Mouse (Mus musculus): ENCODE measurements at regions not wholly inside any gene's neighbourhood (a gene's known extent, or its start where the extent isn't known, plus 50 kb on each side); places are given as distances from the start of the nearest gene placed in this dataset.
"Not testable (repeated sequence)": the region's sequence is repeated elsewhere in the genome, so short reads cannot be mapped to it uniquely, and the experiment has no call there.

DNA sequence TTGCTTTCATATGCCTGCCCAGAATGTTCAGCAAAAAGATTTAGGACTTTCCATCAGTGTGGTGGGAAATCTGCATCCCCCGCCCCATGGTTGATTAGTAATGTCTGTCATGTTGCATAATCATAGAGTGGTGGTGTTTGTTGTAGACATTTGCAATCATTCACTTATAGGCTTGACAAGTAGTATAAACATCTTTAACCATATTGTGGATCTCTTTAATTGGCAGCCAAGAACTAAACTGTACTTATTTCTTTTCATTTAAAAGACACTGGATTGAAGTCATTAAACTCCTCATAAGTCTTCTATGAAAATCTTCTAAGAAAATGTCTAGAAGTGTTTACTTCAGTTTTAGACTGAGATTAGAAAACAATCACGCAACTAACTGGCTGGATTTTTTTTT, 646.0 kb upstream of the Ptbp2 start:
- 62% methylated on average over 2 of the region's 2 CpGs for WGBS
- Histone ChIP-seq H3K27ac (ENCODE audit: low read depth) (no peak overlapping the region), H3K27me3 (replicated peaks; ENCODE audit: control insufficient read depth, insufficient read depth, low read length) (no peaks in the 10 kb centered on the region), H3K4me2 (ENCODE audit: low read length) (no peak overlapping the region), H3K36me3 (ENCODE audit: control insufficient read depth, insufficient read depth, low read length) (no peaks in the 10 kb centered on the region), H3K9me3 (ENCODE audit: control insufficient read depth, low read length) (no peaks in the 10 kb centered on the region), H3K4me1 (replicated peaks; ENCODE audit: control insufficient read depth, insufficient read depth, low read length) (no peaks in the 10 kb centered on the region), H3K4me3 (ENCODE audit: low read depth, low read length) (no peak overlapping the region), H3K9ac (ENCODE audit: low read length) (no peak overlapping the region)
- DNase-seq (ENCODE audit: low spot score) (no peak), ATAC-seq (replicated peaks; ENCODE audit: low FRiP score, low TSS enrichment, low read depth) (no peak)

DNA sequence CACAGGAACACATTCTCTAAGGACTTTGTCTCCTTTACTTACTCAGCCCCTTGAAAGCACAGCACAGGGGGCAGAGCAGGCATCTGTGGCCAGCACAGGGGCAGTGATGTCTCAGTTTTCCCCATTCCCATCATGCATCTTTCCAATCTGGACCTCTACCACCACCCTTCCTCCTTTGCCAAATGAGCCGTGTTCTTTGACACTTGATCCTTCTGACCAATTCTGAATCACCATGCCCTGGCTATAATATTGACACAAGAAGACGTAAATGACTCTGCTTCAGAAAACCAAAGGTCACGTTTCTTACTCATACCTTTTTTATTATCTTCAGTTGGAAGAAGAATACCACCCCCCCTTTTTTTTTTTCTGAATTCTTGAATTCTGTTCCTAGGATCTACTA, 632.4 kb upstream of the Ptbp2 start:
- H3K9me3 ChIP-seq (ENCODE audit: control insufficient read depth, low read length), result no peaks in the 10 kb centered on the region
- no peak overlapping the region for H3K4me2 ChIP-seq (ENCODE audit: low read length)
- 67% methylated on average over 3 of the region's 3 CpGs for WGBS
- H3K4me3 ChIP-seq (ENCODE audit: low read depth, low read length), result no peak overlapping the region
- ATAC-seq (replicated peaks; ENCODE audit: low FRiP score, low TSS enrichment, low read depth) (no peak), DNase-seq (ENCODE audit: low spot score) (no peak)
- H3K9ac ChIP-seq (ENCODE audit: low read length), result no peak overlapping the region
- no peaks in the 10 kb centered on the region for H3K27me3 ChIP-seq (replicated peaks; ENCODE audit: control insufficient read depth, insufficient read depth, low read length)
- no peaks in the 10 kb centered on the region for H3K36me3 ChIP-seq (ENCODE audit: control insufficient read depth, insufficient read depth, low read length)
- no peak overlapping the region for H3K27ac ChIP-seq (ENCODE audit: low read depth)
- no peaks in the 10 kb centered on the region for H3K4me1 ChIP-seq (replicated peaks; ENCODE audit: control insufficient read depth, insufficient read depth, low read length)

DNA sequence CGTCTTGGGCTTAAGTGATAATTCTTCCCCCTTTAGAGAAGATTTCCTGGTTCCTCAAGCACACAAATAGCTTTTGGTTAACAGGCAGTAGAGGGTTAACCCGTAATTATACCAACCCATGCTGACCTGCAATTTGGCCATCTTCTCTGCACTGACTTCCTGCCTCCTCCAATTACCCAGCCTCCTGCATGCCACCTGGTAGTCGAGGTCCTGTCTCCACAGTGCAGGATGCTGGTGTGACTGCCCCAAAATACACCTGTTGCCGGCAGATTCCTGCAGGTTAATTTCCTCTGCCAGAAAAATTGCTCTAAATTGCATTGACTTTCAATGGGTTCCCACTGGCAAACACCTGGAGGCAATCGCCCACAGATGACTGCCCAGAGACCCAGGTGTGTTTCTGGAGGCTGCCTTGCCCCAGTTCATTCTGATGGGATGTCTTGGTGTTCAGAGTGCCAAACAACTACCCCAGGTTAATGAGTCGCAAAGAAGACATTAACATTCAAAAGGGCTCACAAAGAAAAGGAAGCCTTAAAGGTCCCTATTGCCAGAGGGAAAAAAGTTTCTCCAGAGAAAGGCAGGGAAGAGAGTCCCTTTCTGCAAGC, 591.5 kb upstream of the Ptbp2 start:
- no peak for ATAC-seq (replicated peaks; ENCODE audit: low FRiP score, low TSS enrichment, low read depth)
- Histone ChIP-seq H3K36me3 (ENCODE audit: control insufficient read depth, insufficient read depth, low read length) (no peaks in the 10 kb centered on the region), H3K4me1 (replicated peaks; ENCODE audit: control insufficient read depth, insufficient read depth, low read length) (no peaks in the 10 kb centered on the region), H3K4me3 (ENCODE audit: low read depth, low read length) (no peak overlapping the region), H3K9me3 (ENCODE audit: control insufficient read depth, low read length) (no peaks in the 10 kb centered on the region), H3K4me2 (ENCODE audit: low read length) (no peak overlapping the region), H3K9ac (ENCODE audit: low read length) (no peak overlapping the region), H3K27ac (ENCODE audit: low read depth) (no peak overlapping the region), H3K27me3 (replicated peaks; ENCODE audit: control insufficient read depth, insufficient read depth, low read length) (no peaks in the 10 kb centered on the region)
- WGBS, result 44% methylated on average over 6 of the region's 6 CpGs
- DNase-seq (ENCODE audit: low spot score), result no peak

DNA sequence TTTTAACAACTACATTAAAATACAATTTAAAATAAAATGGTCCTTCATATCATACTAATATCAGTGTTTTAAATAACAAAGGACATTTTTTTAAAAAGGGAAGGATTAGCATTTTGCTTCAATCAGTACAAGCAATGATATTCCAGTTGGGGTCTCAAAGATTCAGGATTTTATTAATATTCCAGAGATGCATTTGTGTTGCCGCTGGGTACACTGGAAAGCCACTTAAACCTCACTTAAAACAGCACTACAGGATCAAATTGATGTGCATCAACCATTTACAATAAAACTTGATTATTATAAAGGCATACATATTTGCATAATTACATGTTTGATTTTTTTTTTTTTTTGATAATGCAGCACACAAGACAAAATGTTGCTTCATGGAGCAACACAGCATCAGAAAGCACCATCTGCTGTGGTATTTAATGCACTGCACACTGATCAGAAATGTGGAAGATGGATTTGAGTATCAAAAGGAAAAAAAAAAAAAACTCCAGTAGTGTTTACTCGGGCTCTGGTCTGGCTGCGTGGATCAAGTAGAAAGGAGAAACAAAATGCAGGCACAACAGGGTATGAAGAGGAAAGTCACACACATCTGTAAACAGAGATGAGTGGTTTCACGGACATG, 558.6 kb upstream of the Ptbp2 start:
- ATAC-seq (replicated peaks; ENCODE audit: low FRiP score, low TSS enrichment, low read depth), result no peak
- no peaks in the 10 kb centered on the region for H3K27me3 ChIP-seq (replicated peaks; ENCODE audit: control insufficient read depth, insufficient read depth, low read length)

DNA sequence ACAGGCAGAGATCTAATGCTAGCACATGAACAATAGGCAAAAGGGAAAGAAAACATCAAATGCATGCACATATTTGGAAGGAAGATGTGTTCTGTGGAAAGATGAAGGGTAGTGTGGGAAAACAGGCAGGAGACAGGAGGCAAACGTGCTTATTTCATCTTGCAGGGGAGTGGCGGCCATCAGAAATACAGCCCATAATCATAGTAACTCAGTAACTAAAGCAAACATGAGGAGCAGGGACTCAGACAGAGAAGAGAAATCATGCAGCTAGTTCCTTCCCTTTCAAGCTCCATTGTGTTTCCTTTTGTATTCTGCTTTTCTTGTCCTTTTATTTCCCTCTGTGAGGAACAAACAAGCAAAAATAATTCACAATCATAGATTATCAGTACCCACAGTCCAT, 557.6 kb upstream of the Ptbp2 start:
- no peaks in the 10 kb centered on the region for H3K27me3 ChIP-seq (replicated peaks; ENCODE audit: control insufficient read depth, insufficient read depth, low read length)
- H3K4me2 ChIP-seq (ENCODE audit: low read length), result no peak overlapping the region
- ATAC-seq (replicated peaks; ENCODE audit: low FRiP score, low TSS enrichment, low read depth), result no peak
- H3K9me3 ChIP-seq (ENCODE audit: control insufficient read depth, low read length), result no peaks in the 10 kb centered on the region
- H3K9ac ChIP-seq (ENCODE audit: low read length), result no peak overlapping the region
- DNase-seq (ENCODE audit: low spot score), result no peak
- H3K4me3 ChIP-seq (ENCODE audit: low read depth, low read length), result no peak overlapping the region
- no peaks in the 10 kb centered on the region for H3K4me1 ChIP-seq (replicated peaks; ENCODE audit: control insufficient read depth, insufficient read depth, low read length)
- no peaks in the 10 kb centered on the region for H3K36me3 ChIP-seq (ENCODE audit: control insufficient read depth, insufficient read depth, low read length)
- 57% methylated on average over 2 of the region's 2 CpGs for WGBS
- no peak overlapping the region for H3K27ac ChIP-seq (ENCODE audit: low read depth)

More for the DNA sequence above, 558.6 kb upstream of the Ptbp2 start:
- WGBS, result 52% methylated on average over 4 of the region's 4 CpGs
- Histone ChIP-seq H3K4me1 (replicated peaks; ENCODE audit: control insufficient read depth, insufficient read depth, low read length) (no peaks in the 10 kb centered on the region), H3K9ac (ENCODE audit: low read length) (no peak overlapping the region), H3K27ac (ENCODE audit: low read depth) (no peak overlapping the region), H3K36me3 (ENCODE audit: control insufficient read depth, insufficient read depth, low read length) (no peaks in the 10 kb centered on the region), H3K4me2 (ENCODE audit: low read length) (no peak overlapping the region), H3K9me3 (ENCODE audit: control insufficient read depth, low read length) (no peaks in the 10 kb centered on the region), H3K4me3 (ENCODE audit: low read depth, low read length) (no peak overlapping the region)
- no peak for DNase-seq (ENCODE audit: low spot score)

DNA sequence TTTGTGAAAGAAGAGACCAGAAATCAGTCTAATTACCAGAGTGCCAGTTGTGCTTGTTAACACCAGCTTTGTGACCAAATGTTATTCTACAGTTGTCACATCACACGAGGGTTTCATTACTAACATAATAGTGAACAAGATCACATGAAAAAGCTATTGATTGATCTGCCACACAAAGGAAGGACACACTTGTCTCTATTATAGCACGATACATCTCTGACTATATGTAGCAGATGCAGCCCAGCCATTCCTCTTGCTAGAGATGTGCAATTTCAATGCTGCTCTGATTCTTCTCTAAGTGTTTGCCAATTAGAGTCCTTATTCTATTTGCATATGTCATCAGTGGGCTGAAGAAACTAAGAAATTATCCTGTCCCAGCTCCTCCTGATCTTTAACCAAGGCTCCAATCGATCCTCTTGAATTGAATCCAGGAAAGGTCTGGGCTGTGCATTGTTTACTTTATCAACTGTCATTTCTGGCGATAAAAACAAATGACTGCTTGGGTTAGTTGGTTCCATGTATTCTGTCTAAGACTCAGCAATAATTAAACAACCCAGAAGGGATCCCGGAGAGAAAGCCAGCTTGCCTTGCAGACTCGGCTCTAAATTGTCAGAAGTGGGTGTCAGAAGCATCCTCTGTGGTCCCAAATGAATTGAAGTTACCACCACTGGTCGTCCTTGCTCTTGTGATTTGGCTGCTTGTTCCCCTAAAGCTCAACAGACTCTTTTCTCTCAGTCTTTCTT, 551.7 kb upstream of the Ptbp2 start:
- H3K27me3 ChIP-seq (replicated peaks; ENCODE audit: control insufficient read depth, insufficient read depth, low read length), result no peaks in the 10 kb centered on the region
- no peaks in the 10 kb centered on the region for H3K9me3 ChIP-seq (ENCODE audit: control insufficient read depth, low read length)
- no peak overlapping the region for H3K4me3 ChIP-seq (ENCODE audit: low read depth, low read length)
- H3K4me2 ChIP-seq (ENCODE audit: low read length), result no peak overlapping the region
- no peak overlapping the region for H3K27ac ChIP-seq (ENCODE audit: low read depth)
- no peaks in the 10 kb centered on the region for H3K36me3 ChIP-seq (ENCODE audit: control insufficient read depth, insufficient read depth, low read length)
- WGBS, result 56% methylated on average over 7 of the region's 7 CpGs
- ATAC-seq (replicated peaks; ENCODE audit: low FRiP score, low TSS enrichment, low read depth) (no peak), DNase-seq (ENCODE audit: low spot score) (no peak)
- no peaks in the 10 kb centered on the region for H3K4me1 ChIP-seq (replicated peaks; ENCODE audit: control insufficient read depth, insufficient read depth, low read length)
- H3K9ac ChIP-seq (ENCODE audit: low read length), result no peak overlapping the region

DNA sequence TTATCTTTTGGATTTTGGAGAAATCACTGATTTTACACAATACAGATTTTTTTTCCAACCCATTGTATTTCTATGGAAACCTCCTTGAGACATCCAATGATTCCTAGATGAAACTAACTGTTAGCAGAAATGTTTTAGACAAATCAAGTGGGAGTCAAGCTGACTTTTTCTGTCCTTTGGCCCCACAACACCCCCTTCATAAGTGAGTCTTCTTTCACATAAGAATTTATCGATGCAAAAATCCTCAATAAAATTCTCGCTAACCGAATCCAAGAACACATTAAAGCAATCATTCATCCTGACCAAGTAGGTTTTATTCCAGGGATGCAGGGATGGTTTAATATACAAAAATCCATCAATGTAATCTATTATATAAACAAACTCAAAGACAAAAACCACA, 522.8 kb upstream of the Ptbp2 start:
- WGBS, result 71% methylated on average over 3 of the region's 3 CpGs
- not testable (repeated sequence) for H3K27ac ChIP-seq (ENCODE audit: low read depth)

DNA sequence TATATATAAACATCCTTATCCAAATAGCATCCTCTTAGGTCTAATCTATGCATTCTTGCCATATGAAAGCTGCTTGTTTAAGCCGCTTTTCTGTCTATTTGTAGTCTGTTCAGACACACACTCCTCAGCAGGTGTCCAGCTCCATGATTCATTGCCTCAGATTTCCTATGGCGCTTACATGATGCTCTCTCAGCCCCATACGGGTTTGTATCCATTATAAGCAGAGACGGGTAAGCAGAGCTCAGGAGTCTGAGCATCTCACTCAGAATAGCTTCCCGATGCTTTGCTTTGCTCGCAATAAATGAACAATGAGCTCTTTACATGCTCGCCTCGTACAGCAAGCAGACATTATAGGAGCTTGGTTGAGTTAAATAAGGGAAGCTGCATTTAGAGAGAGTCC, 521.3 kb upstream of the Ptbp2 start:
- Histone ChIP-seq H3K36me3 (ENCODE audit: control insufficient read depth, insufficient read depth, low read length) (no peaks in the 10 kb centered on the region), H3K27me3 (replicated peaks; ENCODE audit: control insufficient read depth, insufficient read depth, low read length) (no peaks in the 10 kb centered on the region), H3K27ac (ENCODE audit: low read depth) (no peak overlapping the region), H3K4me3 (ENCODE audit: low read depth, low read length) (no peak overlapping the region), H3K9me3 (ENCODE audit: control insufficient read depth, low read length) (no peaks in the 10 kb centered on the region), H3K4me1 (replicated peaks; ENCODE audit: control insufficient read depth, insufficient read depth, low read length) (no peaks in the 10 kb centered on the region), H3K9ac (ENCODE audit: low read length) (no peak overlapping the region), H3K4me2 (ENCODE audit: low read length) (no peak overlapping the region)
- DNase-seq (ENCODE audit: low spot score), result no peak
- 41% methylated on average over 8 of the region's 8 CpGs for WGBS
- no peak for ATAC-seq (replicated peaks; ENCODE audit: low FRiP score, low TSS enrichment, low read depth)

More for the DNA sequence above, 522.8 kb upstream of the Ptbp2 start:
- not testable (repeated sequence) for H3K4me1 ChIP-seq (replicated peaks; ENCODE audit: control insufficient read depth, insufficient read depth, low read length); H3K9me3 ChIP-seq (ENCODE audit: control insufficient read depth, low read length); ATAC-seq (replicated peaks; ENCODE audit: low FRiP score, low TSS enrichment, low read depth); DNase-seq (ENCODE audit: low spot score); H3K4me2 ChIP-seq (ENCODE audit: low read length); H3K36me3 ChIP-seq (ENCODE audit: control insufficient read depth, insufficient read depth, low read length); H3K4me3 ChIP-seq (ENCODE audit: low read depth, low read length); H3K27me3 ChIP-seq (replicated peaks; ENCODE audit: control insufficient read depth, insufficient read depth, low read length); H3K9ac ChIP-seq (ENCODE audit: low read length)
